Mouse (Mus musculus): Measurements from ENCODE around the gene Sema5a. TPM values are rescaled to one million over a fixed set of nuclear protein-coding genes. Genes with fewer than 3 reads are reported as not detected.
A peak's percentile ranks its signal among the peaks of the same experiment; 100 is the strongest.

The Sema5a gene
- polyA plus RNA-seq, 1 experiment, result 1.3 TPM

DNA sequence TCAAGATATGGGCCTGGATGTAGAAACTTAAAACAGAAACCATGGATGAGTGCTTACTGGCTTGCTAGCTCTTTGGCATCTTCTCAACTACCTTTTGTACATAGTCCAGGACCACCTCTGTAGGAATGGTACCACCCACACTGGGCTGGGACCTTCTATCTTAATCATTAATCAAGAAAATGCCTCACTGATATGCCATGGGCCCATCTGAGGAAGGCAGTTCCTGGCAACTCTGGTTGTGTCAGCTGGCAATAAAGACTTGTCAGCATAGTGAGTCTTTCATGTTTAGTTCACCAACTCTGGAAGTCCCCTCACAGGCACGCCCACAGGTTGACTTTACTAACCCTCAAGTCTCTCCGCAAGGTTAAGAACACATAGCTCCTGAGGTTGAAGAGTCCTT is 5.5 kb upstream of the Sema5a start:
- no peaks in the 10 kb centered on the region for H3K27me3 ChIP-seq (ENCODE audit: control insufficient read depth, insufficient read depth, low read length)
- no peak for TF ChIP-seq CTCF (IDR thresholded peaks at IDR 0.05; ENCODE audit: borderline replicate concordance, control insufficient read depth, extremely low read depth, insufficient read depth, low read length, poor library complexity)
- TF ChIP-seq POLR2A (IDR thresholded peaks at IDR 0.05; ENCODE audit: control insufficient read depth, extremely low read depth, insufficient read depth, low read length, poor library complexity), result no peak
- no peaks in the 10 kb centered on the region for H3K4me1 ChIP-seq (replicated peaks; ENCODE audit: control insufficient read depth, insufficient read depth, low read length)
- no peaks in the 10 kb centered on the region for H3K36me3 ChIP-seq (ENCODE audit: control insufficient read depth, insufficient read depth, low read length)
- DNase-seq, result no peak
- H3K4me3 ChIP-seq (ENCODE audit: control insufficient read depth, insufficient read depth, low read length), result no peak overlapping the region
- no peak overlapping the region for H3K27ac ChIP-seq (ENCODE audit: control insufficient read depth, insufficient read depth, low read length)
- 91% methylated on average over 2 of the region's 2 CpGs for WGBS

DNA sequence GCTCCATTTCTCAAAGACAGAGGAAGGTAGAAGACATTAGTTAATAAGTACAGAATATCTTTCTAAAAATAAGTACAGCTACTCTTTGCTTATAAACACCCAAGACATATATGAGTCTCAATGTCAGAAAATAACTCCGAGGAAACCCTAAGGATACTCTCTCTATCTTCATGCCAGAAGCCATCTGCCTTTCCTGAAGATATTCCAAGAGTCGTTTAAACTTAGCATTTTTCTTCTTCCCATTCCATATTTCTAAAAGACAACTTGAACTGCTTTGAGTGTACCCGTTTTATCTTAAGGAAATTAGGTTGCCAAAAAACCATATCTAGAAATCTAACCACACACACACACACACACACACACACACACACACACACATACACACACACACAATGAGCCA is 4.5 kb upstream of the Sema5a start:
- no peak overlapping the region for H3K4me3 ChIP-seq (ENCODE audit: control insufficient read depth, insufficient read depth, low read length)
- WGBS, result 71% methylated on average over 3 of the region's 3 CpGs
- H3K27me3 ChIP-seq (ENCODE audit: control insufficient read depth, insufficient read depth, low read length), result no peaks in the 10 kb centered on the region
- no peak for DNase-seq
- no peaks in the 10 kb centered on the region for H3K36me3 ChIP-seq (ENCODE audit: control insufficient read depth, insufficient read depth, low read length)
- TF ChIP-seq POLR2A (IDR thresholded peaks at IDR 0.05; ENCODE audit: control insufficient read depth, extremely low read depth, insufficient read depth, low read length, poor library complexity), result no peak
- no peak for TF ChIP-seq CTCF (IDR thresholded peaks at IDR 0.05; ENCODE audit: borderline replicate concordance, control insufficient read depth, extremely low read depth, insufficient read depth, low read length, poor library complexity)
- no peak overlapping the region for H3K27ac ChIP-seq (ENCODE audit: control insufficient read depth, insufficient read depth, low read length)
- no peaks in the 10 kb centered on the region for H3K4me1 ChIP-seq (replicated peaks; ENCODE audit: control insufficient read depth, insufficient read depth, low read length)

DNA sequence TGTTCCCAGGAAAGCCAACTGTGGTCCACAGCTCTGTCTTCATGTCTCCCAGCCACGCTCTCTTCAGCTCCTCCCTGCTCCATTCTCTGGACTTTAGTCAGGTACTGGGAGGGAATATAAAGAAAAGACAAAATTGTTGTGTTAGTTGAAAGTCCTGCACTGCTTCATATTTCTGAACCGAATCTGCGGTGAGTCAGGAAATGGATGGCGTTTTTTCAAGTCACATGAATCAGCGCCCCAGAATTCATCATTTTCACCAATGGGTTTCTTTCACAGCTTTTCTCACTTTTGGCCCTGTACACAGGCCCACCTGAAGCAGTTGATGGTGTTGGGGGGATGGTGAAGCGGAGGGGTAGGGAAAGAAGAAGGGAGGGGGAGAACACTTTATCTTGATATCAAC is 2.9 kb upstream of the Sema5a start:
- no peak for DNase-seq
- TF ChIP-seq POLR2A (IDR thresholded peaks at IDR 0.05; ENCODE audit: control insufficient read depth, extremely low read depth, insufficient read depth, low read length, poor library complexity), result no peak
- no peak for TF ChIP-seq CTCF (IDR thresholded peaks at IDR 0.05; ENCODE audit: borderline replicate concordance, control insufficient read depth, extremely low read depth, insufficient read depth, low read length, poor library complexity)
- 74% methylated on average over 6 of the region's 6 CpGs for WGBS
- Histone ChIP-seq H3K4me3 (ENCODE audit: control insufficient read depth, insufficient read depth, low read length) (no peak overlapping the region), H3K27ac (ENCODE audit: control insufficient read depth, insufficient read depth, low read length) (no peak overlapping the region), H3K36me3 (ENCODE audit: control insufficient read depth, insufficient read depth, low read length) (no peaks in the 10 kb centered on the region), H3K4me1 (replicated peaks; ENCODE audit: control insufficient read depth, insufficient read depth, low read length) (no peaks in the 10 kb centered on the region; the same call in 1 of the 2 replicates), H3K27me3 (ENCODE audit: control insufficient read depth, insufficient read depth, low read length) (no peaks in the 10 kb centered on the region)

DNA sequence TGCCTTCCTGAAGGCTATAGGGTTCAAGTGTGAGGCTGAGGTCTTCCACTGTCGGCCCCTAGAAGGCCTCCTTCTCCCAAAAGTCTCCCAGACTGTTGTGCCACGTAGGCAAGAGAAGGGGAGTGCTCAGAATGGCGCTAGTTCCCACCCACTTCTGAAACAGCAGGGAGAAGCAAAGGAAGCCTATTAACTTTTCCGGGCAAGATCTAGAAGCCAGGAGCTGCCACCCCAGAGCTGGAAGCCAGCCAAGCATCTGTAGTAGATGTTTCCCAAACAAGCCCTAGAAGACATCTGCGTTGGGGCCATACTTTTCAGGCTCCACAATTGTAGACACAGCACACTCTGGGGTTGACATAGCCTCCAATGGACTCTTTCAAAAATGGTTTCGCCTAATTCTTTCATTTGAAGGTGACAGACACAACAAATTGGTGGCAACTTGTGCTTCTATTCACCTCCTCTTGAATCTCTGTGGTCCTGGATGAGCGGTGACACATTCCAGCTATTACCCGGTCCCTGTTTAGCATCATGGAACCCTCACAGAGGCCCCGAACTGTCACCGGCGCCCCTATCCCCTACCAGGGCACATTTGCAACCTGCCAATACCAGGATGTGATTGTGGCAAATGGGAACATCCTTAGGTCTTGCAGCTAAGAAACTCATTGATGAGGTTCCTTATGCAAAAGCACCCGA is 1.4 kb upstream of the Sema5a start:
- no peaks in the 10 kb centered on the region for H3K36me3 ChIP-seq (ENCODE audit: control insufficient read depth, insufficient read depth, low read length)
- 81% methylated on average over 12 of the region's 12 CpGs for WGBS
- H3K4me1 ChIP-seq (replicated peaks; ENCODE audit: control insufficient read depth, insufficient read depth, low read length), result no peaks in the 10 kb centered on the region; the same call in 1 of the 2 replicates
- no peak overlapping the region for H3K27ac ChIP-seq (ENCODE audit: control insufficient read depth, insufficient read depth, low read length)
- H3K27me3 ChIP-seq (ENCODE audit: control insufficient read depth, insufficient read depth, low read length), result no peaks in the 10 kb centered on the region
- no peak for DNase-seq
- H3K4me3 ChIP-seq (ENCODE audit: control insufficient read depth, insufficient read depth, low read length), result no peak overlapping the region
- TF ChIP-seq CTCF (IDR thresholded peaks at IDR 0.05; ENCODE audit: borderline replicate concordance, control insufficient read depth, extremely low read depth, insufficient read depth, low read length, poor library complexity), result no peak
- no peak for TF ChIP-seq POLR2A (IDR thresholded peaks at IDR 0.05; ENCODE audit: control insufficient read depth, extremely low read depth, insufficient read depth, low read length, poor library complexity)

DNA sequence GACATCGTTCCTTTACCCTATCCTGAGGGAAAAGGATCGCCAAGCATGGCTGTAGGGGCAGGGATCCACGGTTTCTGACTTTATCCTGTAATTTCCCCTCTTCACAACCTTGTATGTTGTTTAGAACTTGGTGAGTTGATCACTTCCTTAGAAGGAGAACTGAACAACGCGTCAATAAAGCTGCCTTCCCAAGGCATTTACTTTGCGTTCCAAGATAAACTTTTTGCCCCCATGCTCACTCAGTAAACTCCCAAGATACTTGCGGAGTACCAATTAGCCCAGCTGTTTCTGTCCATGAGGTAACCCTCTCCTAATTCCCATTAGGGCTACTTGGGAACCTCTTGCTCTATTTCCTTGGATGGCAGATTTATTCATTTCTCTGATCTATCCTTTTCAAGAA is 786 bp upstream of the Sema5a start:
- H3K36me3 ChIP-seq (ENCODE audit: control insufficient read depth, insufficient read depth, low read length), result no peaks in the 10 kb centered on the region
- no peak overlapping the region for H3K27ac ChIP-seq (ENCODE audit: control insufficient read depth, insufficient read depth, low read length)
- no peaks in the 10 kb centered on the region for H3K27me3 ChIP-seq (ENCODE audit: control insufficient read depth, insufficient read depth, low read length)
- no peak for DNase-seq
- no peaks in the 10 kb centered on the region; the same call in 1 of the 2 replicates for H3K4me1 ChIP-seq (replicated peaks; ENCODE audit: control insufficient read depth, insufficient read depth, low read length)
- TF ChIP-seq CTCF (IDR thresholded peaks at IDR 0.05; ENCODE audit: borderline replicate concordance, control insufficient read depth, extremely low read depth, insufficient read depth, low read length, poor library complexity) (no peak), POLR2A (IDR thresholded peaks at IDR 0.05; ENCODE audit: control insufficient read depth, extremely low read depth, insufficient read depth, low read length, poor library complexity) (no peak)
- 74% methylated on average over 7 of the region's 7 CpGs for WGBS
- H3K4me3 ChIP-seq (ENCODE audit: control insufficient read depth, insufficient read depth, low read length), result no peak overlapping the region

DNA sequence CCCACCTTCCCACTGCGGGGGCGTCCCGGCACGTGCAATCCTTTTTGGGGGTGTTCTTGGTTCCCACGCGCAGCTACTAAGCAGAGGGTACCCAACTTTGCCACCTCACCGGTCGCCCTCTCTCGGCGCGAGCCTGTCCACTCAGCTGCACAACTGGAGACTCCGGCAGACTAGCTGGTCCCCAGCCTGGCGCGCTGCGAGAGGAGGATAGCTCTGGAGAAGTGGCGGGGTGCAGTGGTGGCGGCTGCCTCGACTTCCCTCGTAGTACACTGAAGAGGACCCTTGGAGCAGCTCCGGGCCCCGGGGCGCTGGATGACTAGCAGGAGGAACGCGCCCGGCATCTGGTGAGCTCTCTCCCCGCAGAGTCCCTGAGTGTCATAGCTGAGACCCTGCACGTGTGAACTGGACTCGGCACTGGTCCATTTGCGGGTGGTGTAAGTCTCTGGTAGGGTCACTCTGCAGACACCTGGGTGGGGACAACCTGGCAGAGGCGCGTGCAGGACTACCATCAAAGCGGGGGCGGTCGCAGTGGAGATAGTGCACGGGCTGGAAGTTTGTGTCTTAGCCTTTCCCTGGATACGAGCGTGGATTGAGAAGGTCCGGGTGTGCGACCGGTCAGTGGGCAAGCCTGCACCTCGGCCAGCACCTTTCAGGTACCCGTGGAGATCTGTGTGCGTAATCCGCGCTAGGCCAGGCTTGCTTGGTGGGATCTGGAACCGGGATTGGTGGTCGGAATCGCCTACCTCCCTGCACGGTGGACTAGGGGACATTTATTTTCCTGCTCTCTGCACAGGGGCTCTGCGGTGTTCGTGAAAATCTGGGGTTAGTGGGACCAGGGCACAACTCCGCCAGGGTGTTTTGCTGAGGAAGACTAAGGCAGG is 586 bp downstream of the Sema5a start:
- no peak overlapping the region for H3K27ac ChIP-seq (ENCODE audit: control insufficient read depth, insufficient read depth, low read length)

More for the DNA sequence above, 586 bp downstream of the Sema5a start:
- no peaks in the 10 kb centered on the region; the same call in 1 of the 2 replicates for H3K4me1 ChIP-seq (replicated peaks; ENCODE audit: control insufficient read depth, insufficient read depth, low read length)
- WGBS, result 4% methylated on average over 52 of the region's 52 CpGs
- TF ChIP-seq POLR2A (IDR thresholded peaks at IDR 0.05; ENCODE audit: control insufficient read depth, extremely low read depth, insufficient read depth, low read length, poor library complexity) (no peak), CTCF (IDR thresholded peaks at IDR 0.05; ENCODE audit: borderline replicate concordance, control insufficient read depth, extremely low read depth, insufficient read depth, low read length, poor library complexity) (no peak)
- peak overlapping the region; percentile 13; the same call in 1 of the 2 replicates for H3K4me3 ChIP-seq (ENCODE audit: control insufficient read depth, insufficient read depth, low read length)
- DNase-seq, result no peak
- H3K36me3 ChIP-seq (ENCODE audit: control insufficient read depth, insufficient read depth, low read length), result no peaks in the 10 kb centered on the region
- no peaks in the 10 kb centered on the region for H3K27me3 ChIP-seq (ENCODE audit: control insufficient read depth, insufficient read depth, low read length)
